Mouse (Mus musculus) lung, postnatal 0 days (tissue): ENCODE data around the gene Nmnat3. TPM values are rescaled to one million over a fixed set of nuclear protein-coding genes. Genes with fewer than 3 reads are reported as not detected.

Source experiments
- ATAC-seq: fragments of 200-750 bp; cut with Nextera tagmentation; 2 replicates; pipeline ENCODE4 v1.8.0; 2017; ENCODE audit warnings: moderate library complexity
- DNase-seq: peaks from one replicate; pipeline ENCODE4 v3.0.0-alpha.2; 2016; ENCODE audit warnings: low spot score
- H3K27ac ChIP-seq: fragments of 300-500 bp; sonication (generic); 2 replicates; pipeline ENCODE4 v1.5.1; 2014; ENCODE audit warnings: antibody characterized with exemption, mild to moderate bottlenecking, low read length, mixed read lengths
- H3K27me3 ChIP-seq: fragments of 300-500 bp; sonication (generic); replicated peaks from 2 replicates; pipeline ENCODE4 v1.6.1; 2014; ENCODE audit warnings: low read length, mixed read lengths; ENCODE audit not compliant: insufficient read depth
- H3K36me3 ChIP-seq: fragments of 300-500 bp; sonication (generic); 2 replicates; pipeline ENCODE4 v1.6.1; 2014; ENCODE audit warnings: low read length, mixed read lengths; ENCODE audit not compliant: insufficient read depth
- H3K4me1 ChIP-seq: fragments of 300-500 bp; sonication (generic); 2 replicates; pipeline ENCODE4 v1.6.1; 2014; ENCODE audit warnings: antibody characterized with exemption, low read depth, low read length, mixed read lengths; ENCODE audit not compliant: insufficient read depth
- H3K4me2 ChIP-seq: fragments of 300-500 bp; sonication (generic); replicated peaks from 2 replicates; pipeline ENCODE4 v1.6.1; 2014; ENCODE audit warnings: low read depth, mild to moderate bottlenecking, low read length, moderate library complexity, mixed read lengths
- H3K4me3 ChIP-seq: fragments of 300-500 bp; sonication (generic); 2 replicates; pipeline ENCODE4 v1.5.1; 2014; ENCODE audit warnings: low read depth, low read length
- H3K9ac ChIP-seq: fragments of 300-500 bp; sonication (generic); replicated peaks from 2 replicates; pipeline ENCODE4 v1.6.1; 2014; ENCODE audit warnings: low read depth, mild to moderate bottlenecking
- H3K9me3 ChIP-seq: fragments of 300-500 bp; sonication (generic); 2 replicates; pipeline ENCODE4 v1.6.1; 2016; ENCODE audit warnings: low read length, mixed read lengths
- CTCF ChIP-seq: IDR thresholded peaks from 2 replicates; pipeline ENCODE4 v1.5.1; 2016; ENCODE audit warnings: antibody characterized with exemption, mild to moderate bottlenecking
- EP300 ChIP-seq: IDR thresholded peaks from 2 replicates; pipeline ENCODE4 v1.6.1; 2016; ENCODE audit warnings: antibody characterized with exemption, mild to moderate bottlenecking, control low read depth
- WGBS: fragments of 180-500 bp; shearing (Covaris S2); extraction: QIAGEN DNeasy Blood & Tissue Kit; methylation state at CpG from one replicate; pipeline ENCODE4 v1.1.7; 2014; 5-methylcytosine and 5-hydroxymethylcytosine counted together
- polyA plus RNA-seq: library from polyadenylated mRNA; unstranded; fragments of >200 nt; fragmentation: Nextera tagmentation; extraction: Ambion mirVana; gene quantifications from 2 replicates; pipeline ENCODE4 v1.2.1, GENCODE M21; 2015

The Nmnat3 gene
- polyA plus RNA-seq, 1 experiment from 2014 or later: 6.4 TPM

DNA sequence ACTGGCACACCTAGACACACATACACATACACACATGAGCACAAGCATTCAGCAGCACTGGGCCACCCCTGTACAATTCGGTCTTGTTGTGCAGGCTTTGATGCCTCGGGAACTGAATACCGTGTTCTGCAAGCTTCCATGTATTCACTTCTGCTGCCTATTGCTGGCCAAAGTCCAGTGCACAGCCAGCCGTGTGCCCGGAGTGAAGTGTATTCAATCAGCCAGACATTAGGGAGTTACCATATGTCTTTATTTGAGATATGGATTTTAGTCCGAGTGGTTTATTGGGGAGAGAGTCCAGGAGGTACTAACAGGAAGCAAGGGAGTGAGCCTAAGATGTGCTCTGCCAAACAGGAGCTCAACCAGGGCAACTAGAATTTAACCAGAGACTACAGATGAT, 19.8 kb downstream of the Nmnat3 start:
- Histone ChIP-seq H3K9ac (no peak overlapping the region), H3K4me3 (no peak overlapping the region), H3K4me2 (no peak overlapping the region), H3K36me3 (no peaks in the 10 kb centered on the region), H3K4me1 (no peaks in the 10 kb centered on the region), H3K27me3 (no peaks in the 10 kb centered on the region), H3K9me3 (no peaks in the 10 kb centered on the region), H3K27ac (no peak overlapping the region)
- ATAC-seq (no peak), DNase-seq (no peak)
- no peak for TF ChIP-seq EP300
- 82% methylated on average over 6 of the region's 6 CpGs for WGBS

DNA sequence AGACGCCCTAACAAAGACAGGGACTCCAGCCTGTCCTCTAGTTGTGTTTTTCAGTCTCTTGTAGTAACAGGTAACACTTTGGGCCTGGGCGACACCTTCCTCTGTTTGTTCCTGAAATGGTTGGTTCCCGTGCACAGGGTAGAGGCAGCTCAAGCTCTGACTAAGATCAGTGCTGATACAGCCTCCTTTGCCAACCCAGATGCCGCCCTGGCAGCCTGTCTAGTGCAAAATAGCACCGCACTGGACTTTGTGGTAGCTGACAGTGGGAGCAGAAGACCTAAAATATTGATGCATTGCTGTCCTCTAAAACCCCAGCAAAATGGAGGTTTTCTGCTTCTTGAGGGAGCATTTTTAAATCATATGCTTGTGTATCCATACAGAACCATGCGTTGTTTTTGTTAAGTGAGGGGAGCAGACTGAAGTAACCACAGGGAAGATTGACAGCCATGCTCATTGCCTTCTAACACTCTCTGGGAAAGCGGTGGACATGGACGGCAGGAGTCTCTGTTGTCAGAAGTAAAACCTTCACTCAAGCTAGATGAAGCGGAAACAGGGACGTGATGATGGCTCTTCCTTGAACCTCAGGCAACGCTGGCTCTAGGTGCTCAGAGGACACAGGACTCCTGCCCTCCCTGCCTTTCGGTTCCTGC, 24.2 kb downstream of the Nmnat3 start:
- TF ChIP-seq CTCF (no peak), EP300 (no peak)
- no peak overlapping the region for H3K27ac ChIP-seq
- no peaks in the 10 kb centered on the region for H3K36me3 ChIP-seq
- WGBS: 85% methylated on average over 12 of the region's 12 CpGs
- ATAC-seq (no peak), DNase-seq (no peak)
- no peak overlapping the region for H3K4me2 ChIP-seq
- no peaks in the 10 kb centered on the region for H3K27me3 ChIP-seq
- no peak overlapping the region for H3K9ac ChIP-seq
- H3K4me1 ChIP-seq: no peaks in the 10 kb centered on the region
- H3K4me3 ChIP-seq: no peak overlapping the region
- H3K9me3 ChIP-seq: no peaks in the 10 kb centered on the region

DNA sequence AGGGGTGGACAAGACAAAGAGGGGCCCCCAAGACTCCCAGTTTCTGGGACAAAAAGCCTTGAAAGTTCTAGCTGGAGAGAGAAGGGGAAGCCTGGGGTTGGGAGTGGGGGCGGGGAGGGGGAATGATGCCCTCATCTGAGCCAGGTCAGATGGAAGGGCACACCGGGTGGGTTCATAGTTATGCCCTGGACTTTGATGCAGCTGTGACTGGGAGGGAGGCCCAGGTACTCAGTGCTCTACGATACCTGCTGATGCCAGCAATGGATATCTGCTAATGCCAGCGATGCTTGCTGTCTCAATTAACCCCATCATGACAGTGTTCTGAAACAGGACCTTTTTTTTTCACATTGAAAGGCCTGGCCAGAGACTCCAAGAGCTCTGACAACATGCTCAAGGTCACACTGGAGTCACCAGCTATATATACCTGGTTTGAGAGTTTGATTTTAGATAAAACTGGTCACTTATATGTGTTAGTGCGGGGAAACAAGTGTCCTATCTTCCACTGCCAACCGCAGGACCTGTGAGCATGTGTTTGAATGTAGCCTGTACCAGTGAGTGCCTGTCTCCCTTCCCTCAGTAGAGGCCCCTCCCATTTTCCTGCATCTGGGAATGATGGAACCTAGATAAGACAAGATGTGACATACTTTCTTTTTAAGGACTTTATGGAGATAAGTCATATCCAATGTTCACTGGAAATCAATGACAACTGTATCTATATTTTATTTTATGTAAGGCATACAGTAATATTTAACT, 25.6 kb downstream of the Nmnat3 start:
- H3K9me3 ChIP-seq: no peaks in the 10 kb centered on the region
- H3K4me1 ChIP-seq: no peaks in the 10 kb centered on the region
- no peaks in the 10 kb centered on the region for H3K36me3 ChIP-seq
- DNase-seq (no peak), ATAC-seq (no peak)
- WGBS: 71% methylated on average over 6 of the region's 6 CpGs
- H3K27ac ChIP-seq: no peak overlapping the region
- no peak overlapping the region for H3K4me2 ChIP-seq
- no peak overlapping the region for H3K9ac ChIP-seq
- no peak for TF ChIP-seq EP300
- TF ChIP-seq CTCF: no peak
- H3K4me3 ChIP-seq: no peak overlapping the region
- H3K27me3 ChIP-seq: no peaks in the 10 kb centered on the region

DNA sequence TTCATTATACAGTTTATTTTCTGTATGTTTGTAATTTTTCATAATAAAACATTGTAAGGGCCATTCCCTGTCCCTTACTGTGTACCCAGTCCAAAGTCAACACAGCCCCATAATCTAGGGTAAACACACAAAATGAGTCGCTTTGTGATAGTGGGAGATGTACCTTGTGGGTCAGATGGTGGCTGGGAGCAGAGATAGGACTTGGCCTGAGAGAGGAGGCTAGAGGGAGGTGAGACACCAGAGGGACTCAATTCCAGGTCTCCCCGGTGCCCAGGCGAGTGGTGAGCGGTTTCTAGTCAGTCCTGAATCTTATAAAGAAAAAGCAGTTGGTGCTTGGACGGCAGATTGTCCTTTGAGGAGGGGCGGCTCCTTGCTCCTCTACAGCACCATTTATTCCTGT, 26.4 kb downstream of the Nmnat3 start:
- ATAC-seq: no peak

DNA sequence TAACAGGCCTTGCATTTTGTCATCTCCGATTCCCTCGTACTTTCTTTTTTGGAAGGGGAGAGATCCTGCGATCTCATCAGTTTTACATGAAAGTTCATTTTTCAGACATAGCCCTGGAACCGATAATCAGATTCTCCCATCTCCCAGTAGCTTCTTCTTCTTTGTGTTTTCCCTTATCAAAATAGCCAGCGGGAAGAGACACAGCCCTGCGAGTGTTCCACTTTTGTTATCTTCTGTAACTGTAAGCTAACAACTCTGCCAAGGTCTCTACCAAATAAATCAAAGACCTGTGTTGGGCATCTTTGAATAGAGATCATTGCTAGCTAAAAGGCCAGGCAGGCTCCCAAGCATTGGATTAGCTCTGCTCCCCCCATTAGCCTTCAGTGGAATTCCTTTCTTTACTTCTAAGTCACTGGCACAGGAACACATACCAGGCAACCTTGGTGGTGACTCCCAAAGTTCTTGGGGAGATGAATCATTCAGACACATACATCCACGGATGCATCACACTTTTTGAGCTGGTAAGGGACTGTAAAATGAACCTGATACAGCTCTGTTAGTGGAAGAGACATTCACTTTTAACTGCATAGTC, 26.9 kb downstream of the Nmnat3 start:
- Histone ChIP-seq H3K27ac (no peak overlapping the region), H3K4me3 (no peak overlapping the region), H3K36me3 (no peaks in the 10 kb centered on the region), H3K9me3 (no peaks in the 10 kb centered on the region), H3K4me2 (no peak overlapping the region), H3K9ac (no peak overlapping the region), H3K27me3 (no peaks in the 10 kb centered on the region), H3K4me1 (no peaks in the 10 kb centered on the region)
- 72% methylated on average over 7 of the region's 7 CpGs for WGBS
- ATAC-seq (no peak), DNase-seq (no peak)
- TF ChIP-seq EP300 (no peak), CTCF (no peak)

More for the DNA sequence above, 26.4 kb downstream of the Nmnat3 start:
- H3K4me2 ChIP-seq: no peak overlapping the region
- H3K36me3 ChIP-seq: no peaks in the 10 kb centered on the region
- no peak overlapping the region for H3K9ac ChIP-seq
- TF ChIP-seq CTCF: no peak
- DNase-seq: no peak
- WGBS: 72% methylated on average over 6 of the region's 6 CpGs
- H3K4me3 ChIP-seq: no peak overlapping the region
- H3K9me3 ChIP-seq: no peaks in the 10 kb centered on the region
- H3K4me1 ChIP-seq: no peaks in the 10 kb centered on the region
- no peak overlapping the region for H3K27ac ChIP-seq
- H3K27me3 ChIP-seq: no peaks in the 10 kb centered on the region

DNA sequence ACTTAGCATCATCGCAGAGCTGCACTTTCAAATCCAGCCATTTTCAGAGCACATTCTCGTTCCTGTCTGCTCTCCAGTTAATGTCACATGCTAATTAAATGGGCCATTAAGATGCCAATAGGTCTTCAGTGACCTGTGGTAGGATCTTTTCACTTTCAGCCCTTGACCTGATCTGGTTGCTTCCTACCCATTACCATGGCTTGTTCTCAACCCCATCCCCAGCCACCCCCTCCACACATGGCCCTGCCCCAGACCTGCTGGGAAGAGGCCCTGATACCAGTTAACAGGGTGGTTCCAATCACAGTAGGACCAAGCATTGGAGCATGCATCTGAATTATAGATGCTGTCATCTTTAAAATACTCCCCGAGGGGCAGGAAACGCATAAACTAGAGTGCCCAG, 30.7 kb downstream of the Nmnat3 start:
- H3K4me2 ChIP-seq: no peak overlapping the region
- no peak overlapping the region for H3K27ac ChIP-seq
- H3K4me1 ChIP-seq: no peaks in the 10 kb centered on the region
- H3K27me3 ChIP-seq: no peaks in the 10 kb centered on the region
- 80% methylated on average over 4 of the region's 4 CpGs for WGBS
- DNase-seq (no peak), ATAC-seq (no peak)
- H3K9me3 ChIP-seq: no peaks in the 10 kb centered on the region
- H3K36me3 ChIP-seq: no peaks in the 10 kb centered on the region
- no peak overlapping the region for H3K4me3 ChIP-seq
- TF ChIP-seq CTCF (no peak), EP300 (no peak)
- H3K9ac ChIP-seq: no peak overlapping the region
